1 mouse cellular context compared by ENCODE assay signal in the genomic region with DNA sequence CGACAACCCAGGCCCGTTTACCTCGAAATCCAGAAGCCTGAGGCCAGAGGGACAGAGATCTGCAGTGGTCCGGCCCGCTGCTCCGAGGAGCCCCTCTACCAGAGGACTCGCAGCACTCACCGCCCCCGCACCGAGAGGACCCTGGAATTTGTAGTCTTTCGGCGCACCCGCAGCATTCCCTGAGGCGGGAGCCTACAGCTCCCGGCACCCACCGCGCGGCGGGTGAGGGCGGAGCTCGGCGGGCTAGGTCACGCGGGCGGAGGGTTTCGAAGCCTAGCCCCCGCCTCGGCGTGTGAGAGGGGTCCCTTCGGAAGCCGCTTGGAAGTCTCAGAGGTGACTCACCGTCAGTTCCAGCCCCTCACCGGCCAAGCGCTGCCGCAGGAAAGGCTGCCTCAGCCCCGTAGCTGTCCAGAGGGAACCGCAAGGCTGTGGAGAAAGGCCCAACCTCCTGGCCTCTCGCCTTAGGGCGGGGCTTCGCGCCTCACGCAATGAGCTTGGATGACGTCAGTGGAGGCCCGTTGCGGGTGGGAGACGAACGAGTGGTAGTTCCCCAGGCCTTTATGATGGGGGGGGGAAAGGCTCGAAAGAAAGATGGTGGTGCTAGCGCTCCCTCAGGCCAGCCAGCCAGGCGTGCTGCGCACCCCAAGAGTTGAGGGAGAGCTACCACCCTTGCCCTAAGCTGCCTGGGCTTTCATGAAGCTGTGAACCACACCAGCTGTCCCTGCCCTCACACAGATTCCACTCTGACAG.
A peak's percentile ranks its signal among the peaks of the same experiment; 100 is the strongest.
TF ChIP-seq lines count a peak whose summit lies in the region.

Gene Cdip1 (minus strand): TSS at position 483 of the 750 bp plus-strand sequence.

TF ChIP-seq in CH12.LX, 34 proteins besides CTCF, POLR2A, EP300 and RAD21 (continued from another document):
- peak; percentile 94 for TF ChIP-seq HCFC1 (IDR thresholded peaks at IDR 0.05; ENCODE audit: low read depth, low read length)
- no peak for TF ChIP-seq ZKSCAN1 (IDR thresholded peaks at IDR 0.05; ENCODE audit: borderline replicate concordance, low read depth, low read length)
- TF ChIP-seq MYC (IDR thresholded peaks at IDR 0.05; ENCODE audit: low read depth, low read length), result no peak; the same call in 1 of the 2 replicates
- TF ChIP-seq SIN3A (IDR thresholded peaks at IDR 0.05; ENCODE audit: low read length), result peak; percentile 39
- no peak for TF ChIP-seq PAX5 (IDR thresholded peaks at IDR 0.05; ENCODE audit: low read length)
- TF ChIP-seq ETS1 (conservative IDR thresholded peaks at IDR 0.05; ENCODE audit: low read depth, low read length), result 0 out of 2 replicates have a peak, but pooled peaks have one; percentile 29
- TF ChIP-seq UBTF (IDR thresholded peaks at IDR 0.05; ENCODE audit: low read depth, low read length), result no peak
- no peak for TF ChIP-seq POLR2AphosphoS2 (IDR thresholded peaks at IDR 0.05; ENCODE audit: low read depth, low read length)
- peak; percentile 36; the same call in 1 of the 2 replicates for TF ChIP-seq ELF1 (IDR thresholded peaks at IDR 0.05; ENCODE audit: low read depth, low read length)
- peak; percentile 80; the same call in 1 of the 2 replicates for TF ChIP-seq MAZ (IDR thresholded peaks at IDR 0.05; ENCODE audit: low read depth, low read length)
- 0 out of 2 replicates have a peak, but pooled peaks have one; percentile 20 for TF ChIP-seq TBP (conservative IDR thresholded peaks at IDR 0.05; ENCODE audit: low read depth, low read length)
- peak; percentile 76 for TF ChIP-seq ZMIZ1 (IDR thresholded peaks at IDR 0.05; ENCODE audit: low read depth, low read length)
- TF ChIP-seq CHD2 (IDR thresholded peaks at IDR 0.05; ENCODE audit: low read length), result no peak
- TF ChIP-seq RCOR1 (conservative IDR thresholded peaks at IDR 0.05; ENCODE audit: low read depth, low read length), result no peak
- 0 out of 2 replicates have a peak, but pooled peaks have one; percentile 11 for TF ChIP-seq JUN (IDR thresholded peaks at IDR 0.05; ENCODE audit: insufficient read depth, low read depth, low read length)
- TF ChIP-seq MXI1 (IDR thresholded peaks at IDR 0.05; ENCODE audit: low read depth, low read length), result peak; percentile 70
- 0 out of 2 replicates have a peak, but pooled peaks have one; percentile 44 for TF ChIP-seq MEF2A (IDR thresholded peaks at IDR 0.05; ENCODE audit: borderline replicate concordance, low read depth, low read length)
- TF ChIP-seq CHD1 (IDR thresholded peaks at IDR 0.05; ENCODE audit: low read depth, low read length), result no peak
- TF ChIP-seq SMC3 (IDR thresholded peaks at IDR 0.05; ENCODE audit: low read depth, low read length), result no peak; the same call in 1 of the 2 replicates
- TF ChIP-seq USF2 (conservative IDR thresholded peaks at IDR 0.05; ENCODE audit: low read depth, low read length), result peak; percentile 66
- no peak for TF ChIP-seq JUND (conservative IDR thresholded peaks at IDR 0.05; ENCODE audit: low read depth, low read length)
- 0 out of 2 replicates have a peak, but pooled peaks have one; percentile 13 for TF ChIP-seq E2F4 (IDR thresholded peaks at IDR 0.05; ENCODE audit: insufficient replicate concordance, low read depth, low read length)
- TF ChIP-seq KAT2A (IDR thresholded peaks at IDR 0.05; ENCODE audit: insufficient replicate concordance, low read length), result peak; percentile 85; the same call in 1 of the 2 replicates
- TF ChIP-seq TCF12 (IDR thresholded peaks at IDR 0.05; ENCODE audit: low read depth, low read length), result peak; percentile 29; the same call in 1 of the 2 replicates
- TF ChIP-seq ZC3H11A (IDR thresholded peaks at IDR 0.05; ENCODE audit: low read depth, low read length), result no peak
- TF ChIP-seq BHLHE40 (IDR thresholded peaks at IDR 0.05; ENCODE audit: low read depth, low read length), result peak; percentile 74
- 0 out of 2 replicates have a peak, but pooled peaks have one; percentile 18 for TF ChIP-seq MAFK (IDR thresholded peaks at IDR 0.05; ENCODE audit: insufficient replicate concordance, low read length)
- TF ChIP-seq NRF1 (IDR thresholded peaks at IDR 0.05; ENCODE audit: low read depth, low read length), result 0 out of 2 replicates have a peak, but pooled peaks have one; percentile 4
- peak; percentile 97 for TF ChIP-seq MAX (IDR thresholded peaks at IDR 0.05; ENCODE audit: low read length)
- TF ChIP-seq NELFE (IDR thresholded peaks at IDR 0.05; ENCODE audit: low read depth, low read length), result peak; percentile 64; the same call in 1 of the 2 replicates
